Mouse (Mus musculus): ENCODE measurements around the gene Arhgdib. TPM values are rescaled to one million over a fixed set of nuclear protein-coding genes. Genes with fewer than 3 reads are reported as not detected.

The Arhgdib gene
- polyA plus RNA-seq, 1 experiment from 2014 or later, result 21.6 TPM

- Histone ChIP-seq H3K27ac (no peak overlapping the region), H3K4me3 (no peak overlapping the region), H3K4me1 (no peaks in the 10 kb centered on the region), H3K4me2 (replicated peaks) (no peak overlapping the region), H3K9ac (no peak overlapping the region), H3K27me3 (replicated peaks) (no peaks in the 10 kb centered on the region), H3K9me3 (no peaks in the 10 kb centered on the region), H3K36me3 (no peaks in the 10 kb centered on the region)
- 90% methylated on average over 13 of the region's 13 CpGs for WGBS
- ATAC-seq (ENCODE audit: low FRiP score, low read depth), result no peak
Observed at GRCm38 (mm10) chr6:136931246-136931645, 10.5 kb downstream of the Arhgdib start.

GRCm38 (mm10) chr6:136930677-136931076 is 11.0 kb downstream of the Arhgdib start:
- H3K9ac ChIP-seq, result no peak overlapping the region
- ATAC-seq (ENCODE audit: low FRiP score, low read depth), result peak; percentile 17; the same call in 1 of the 2 replicates
- H3K4me2 ChIP-seq (replicated peaks), result 0 out of 2 replicates have a peak overlapping the region, but pooled peaks have one; percentile 2
- H3K36me3 ChIP-seq, result no peaks in the 10 kb centered on the region
- no peak overlapping the region for H3K27ac ChIP-seq
- H3K4me3 ChIP-seq, result no peak overlapping the region
- no peaks in the 10 kb centered on the region for H3K27me3 ChIP-seq (replicated peaks)
- H3K4me1 ChIP-seq, result no peaks in the 10 kb centered on the region
- no peaks in the 10 kb centered on the region for H3K9me3 ChIP-seq
- WGBS, result 62% methylated on average over 12 of the region's 12 CpGs

- Histone ChIP-seq H3K4me2 (replicated peaks) (no peak overlapping the region), H3K27me3 (replicated peaks) (no peaks in the 10 kb centered on the region), H3K4me3 (no peak overlapping the region), H3K4me1 (no peaks in the 10 kb centered on the region), H3K27ac (no peak overlapping the region), H3K9me3 (no peaks in the 10 kb centered on the region), H3K9ac (no peak overlapping the region), H3K36me3 (no peaks in the 10 kb centered on the region)
- ATAC-seq (ENCODE audit: low FRiP score, low read depth), result no peak
- WGBS, result 85% methylated on average over 1 of the region's 1 CpGs
Observed at GRCm38 (mm10) chr6:136927626-136928025, 14.1 kb downstream of the Arhgdib start.

GRCm38 (mm10) chr6:136925049-136925448 is 16.6 kb downstream of the Arhgdib start:
- no peak overlapping the region for H3K27ac ChIP-seq
- H3K9me3 ChIP-seq, result no peaks in the 10 kb centered on the region
- no peaks in the 10 kb centered on the region for H3K4me1 ChIP-seq
- no peak for ATAC-seq (ENCODE audit: low FRiP score, low read depth)
- H3K4me3 ChIP-seq, result no peak overlapping the region
- H3K9ac ChIP-seq, result no peak overlapping the region
- H3K36me3 ChIP-seq, result no peaks in the 10 kb centered on the region
- no peak overlapping the region for H3K4me2 ChIP-seq (replicated peaks)
- WGBS, result 74% methylated on average over 8 of the region's 8 CpGs
- no peaks in the 10 kb centered on the region for H3K27me3 ChIP-seq (replicated peaks)

- no peak within 1 kb of the TSS for H3K9ac ChIP-seq
- WGBS, result 90% methylated on average over 8 of the region's 8 CpGs
- ATAC-seq (ENCODE audit: low FRiP score, low read depth), result no peak
- no peaks in the 10 kb centered on the region for H3K36me3 ChIP-seq
- H3K4me2 ChIP-seq (replicated peaks), result no peak within 1 kb of the TSS
- no peaks in the 10 kb centered on the region for H3K27me3 ChIP-seq (replicated peaks)
- no peak within 1 kb of the TSS for H3K27ac ChIP-seq
- H3K9me3 ChIP-seq, result no peaks in the 10 kb centered on the region
- no peak within 1 kb of the TSS for H3K4me3 ChIP-seq
- H3K4me1 ChIP-seq, result no peaks in the 10 kb centered on the region
Observed at GRCm38 (mm10) chr6:136923532-136923931, 18.2 kb downstream of the Arhgdib start, which contains the start of gene Pde6h. Gene Pde6h (plus strand): TSS chr6:136923832.

- no peak for ATAC-seq (ENCODE audit: low FRiP score, low read depth)
- Histone ChIP-seq H3K4me1 (no peaks in the 10 kb centered on the region), H3K27me3 (replicated peaks) (no peaks in the 10 kb centered on the region), H3K4me3 (no peak overlapping the region), H3K27ac (no peak overlapping the region), H3K4me2 (replicated peaks) (no peak overlapping the region), H3K9me3 (no peaks in the 10 kb centered on the region), H3K9ac (no peak overlapping the region), H3K36me3 (no peaks in the 10 kb centered on the region)
- 84% methylated on average over 7 of the region's 7 CpGs for WGBS
Observed at GRCm38 (mm10) chr6:136922871-136923270, 18.8 kb downstream of the Arhgdib start.

- no peak within 1 kb of the TSS for H3K4me3 ChIP-seq
- H3K27ac ChIP-seq, result no peak within 1 kb of the TSS
- no peaks in the 10 kb centered on the region for H3K36me3 ChIP-seq
- 83% methylated on average over 5 of the region's 5 CpGs for WGBS
- H3K4me2 ChIP-seq (replicated peaks), result no peak within 1 kb of the TSS
- no peaks in the 10 kb centered on the region for H3K4me1 ChIP-seq
- H3K9ac ChIP-seq, result no peak within 1 kb of the TSS
- H3K27me3 ChIP-seq (replicated peaks), result no peaks in the 10 kb centered on the region
- H3K9me3 ChIP-seq, result no peaks in the 10 kb centered on the region
- ATAC-seq (ENCODE audit: low FRiP score, low read depth), result no peak
Observed at GRCm38 (mm10) chr6:136922080-136922479, 19.6 kb downstream of the Arhgdib start, which contains the start of gene Erp27. Gene Erp27 (minus strand): TSS chr6:136922180.

- Histone ChIP-seq H3K4me3 (no peak overlapping the region), H3K9ac (no peak overlapping the region), H3K4me1 (no peaks in the 10 kb centered on the region), H3K4me2 (replicated peaks) (no peak overlapping the region), H3K27me3 (replicated peaks) (no peaks in the 10 kb centered on the region), H3K27ac (no peak overlapping the region), H3K9me3 (no peaks in the 10 kb centered on the region), H3K36me3 (no peaks in the 10 kb centered on the region)
- ATAC-seq (ENCODE audit: low FRiP score, low read depth), result no peak
- 72% methylated on average over 7 of the region's 7 CpGs for WGBS
Observed at GRCm38 (mm10) chr6:136921601-136922000, 20.1 kb downstream of the Arhgdib start.

- Histone ChIP-seq H3K36me3 (no peaks in the 10 kb centered on the region), H3K27ac (no peak overlapping the region), H3K9ac (no peak overlapping the region), H3K4me2 (replicated peaks) (no peak overlapping the region), H3K4me3 (no peak overlapping the region), H3K9me3 (no peaks in the 10 kb centered on the region), H3K4me1 (no peaks in the 10 kb centered on the region), H3K27me3 (replicated peaks) (no peaks in the 10 kb centered on the region)
- 45% methylated on average over 16 of the region's 16 CpGs for WGBS
- peak; percentile 58 for ATAC-seq (ENCODE audit: low FRiP score, low read depth)
Observed at GRCm38 (mm10) chr6:136920320-136921257, 21.1 kb downstream of the Arhgdib start.

- Histone ChIP-seq H3K4me2 (replicated peaks) (no peak overlapping the region), H3K9me3 (no peaks in the 10 kb centered on the region), H3K27ac (no peak overlapping the region), H3K9ac (no peak overlapping the region), H3K4me3 (no peak overlapping the region), H3K36me3 (no peaks in the 10 kb centered on the region), H3K27me3 (replicated peaks) (no peaks in the 10 kb centered on the region), H3K4me1 (peaks cover 4% of the 10 kb centered on the region; the same call in 1 of the 2 replicates)
- 5% methylated on average over 2 of the region's 2 CpGs for WGBS
- no peak for ATAC-seq (ENCODE audit: low FRiP score, low read depth)
Observed at GRCm38 (mm10) chr6:136917885-136918284, 23.8 kb downstream of the Arhgdib start.

GRCm38 (mm10) chr6:136915721-136916395 is 25.8 kb downstream of the Arhgdib start:
- H3K27ac ChIP-seq, result no peak overlapping the region
- no peaks in the 10 kb centered on the region for H3K36me3 ChIP-seq
- no peak for ATAC-seq (ENCODE audit: low FRiP score, low read depth)
- no peak overlapping the region for H3K9ac ChIP-seq
- peaks cover 4% of the 10 kb centered on the region; the same call in 1 of the 2 replicates for H3K4me1 ChIP-seq
- no peak overlapping the region for H3K4me2 ChIP-seq (replicated peaks)
- no peak overlapping the region for H3K4me3 ChIP-seq
- H3K9me3 ChIP-seq, result no peaks in the 10 kb centered on the region
- WGBS, result 87% methylated on average over 8 of the region's 8 CpGs
- no peaks in the 10 kb centered on the region; the same call in 1 of the 2 replicates for H3K27me3 ChIP-seq (replicated peaks)

- Histone ChIP-seq H3K27ac (no peak overlapping the region), H3K4me3 (no peak overlapping the region), H3K36me3 (no peaks in the 10 kb centered on the region), H3K27me3 (replicated peaks) (no peaks in the 10 kb centered on the region; the same call in 1 of the 2 replicates), H3K9ac (no peak overlapping the region), H3K4me1 (peaks cover 4% of the 10 kb centered on the region; the same call in 1 of the 2 replicates), H3K4me2 (replicated peaks) (no peak overlapping the region), H3K9me3 (no peaks in the 10 kb centered on the region)
- ATAC-seq (ENCODE audit: low FRiP score, low read depth), result no peak
- WGBS, result 91% methylated on average over 6 of the region's 6 CpGs
Observed at GRCm38 (mm10) chr6:136914234-136914633, 27.5 kb downstream of the Arhgdib start.
